ENCODE assay signal across 16 mouse cellular contexts in genomic region chr13:104091734-104092133, GRCm38 (mm10).
"Had no signal": no experiment of that assay in that cellular context is flagged by ENCODE, and none has a peak within 500 bp of the region (broad histone marks: within the 10 kb centered on the region; RNA-seq: fewer than 3 reads in every experiment).

No protein-coding gene starts in this region.

- DNase-seq: kidney, adult 8-10 months; kidney, postnatal 10 days; kidney, postnatal 36 days; left cerebral cortex, postnatal 4 days; liver, postnatal 0 days; lung, embryonic 14.5 days; right cerebral cortex, postnatal 25 days; thymus, postnatal 36 days had no signal

- H3K27me3 ChIP-seq: kidney, embryonic 15.5 days; limb, embryonic 12.5 days; limb, embryonic 15.5 days; midbrain, embryonic 13.5 days; neural tube, embryonic 13.5 days had no signal

- ATAC-seq: liver, postnatal 0 days; lung, postnatal 0 days; midbrain, embryonic 13.5 days; midbrain, embryonic 16.5 days had no signal

- H3K36me3 ChIP-seq: kidney, embryonic 15.5 days; limb, embryonic 12.5 days; limb, embryonic 15.5 days; midbrain, embryonic 10.5 days; neural tube, embryonic 13.5 days had no signal
